Mouse (Mus musculus) mouse embryonic stem cell (cell line): ENCODE measurements around the gene Klf4.

Experiments used
- in situ Hi-C, 2 experiments: fragments of 300-500 bp; cut with MboI; formaldehyde crosslinking; loops; 1 replicate in 1 of 2; 3 replicates in 1 of 2; pipeline ENCODE4 v1.14.3; 2019 to 2020; ENCODE audit warnings: low sequenced_read_pairs in 2 of 2, low pct_unique_long_range_greater_than_20kb in 1 of 2, mixed read lengths in 1 of 2; ENCODE audit not compliant: unreplicated experiment in 1 of 2

Klf4 gene

GRCm38 (mm10) chr4:55530236-55530635 lies 2.0 kb downstream of the Klf4 start:
- in situ Hi-C loops = loop anchor here in 1 of 2 experiments (25.0 kb wide), 1 partner anchor 957 kb away; no protein-coding TSS in a partner anchor

GRCm38 (mm10) chr4:55528404-55528803 lies 3.9 kb downstream of the Klf4 start:
- in situ Hi-C loops = loop anchor here in 1 of 2 experiments (25.0 kb wide), 1 partner anchor 959 kb away; no protein-coding TSS in a partner anchor

GRCm38 (mm10) chr4:55527931-55528330 lies 4.3 kb downstream of the Klf4 start:
- in situ Hi-C loops = loop anchor here in 1 of 2 experiments (25.0 kb wide), 1 partner anchor 959 kb away; no protein-coding TSS in a partner anchor

- in situ Hi-C loops = loop anchor here in 1 of 2 experiments (25.0 kb wide), 1 partner anchor 961 kb away; no protein-coding TSS in a partner anchor
Measured at GRCm38 (mm10) chr4:55526247-55527115, 5.8 kb downstream of the Klf4 start.

- in situ Hi-C loops = no loop called here
Measured at GRCm38 (mm10) chr4:55523921-55524320, 8.3 kb downstream of the Klf4 start.

DNA sequence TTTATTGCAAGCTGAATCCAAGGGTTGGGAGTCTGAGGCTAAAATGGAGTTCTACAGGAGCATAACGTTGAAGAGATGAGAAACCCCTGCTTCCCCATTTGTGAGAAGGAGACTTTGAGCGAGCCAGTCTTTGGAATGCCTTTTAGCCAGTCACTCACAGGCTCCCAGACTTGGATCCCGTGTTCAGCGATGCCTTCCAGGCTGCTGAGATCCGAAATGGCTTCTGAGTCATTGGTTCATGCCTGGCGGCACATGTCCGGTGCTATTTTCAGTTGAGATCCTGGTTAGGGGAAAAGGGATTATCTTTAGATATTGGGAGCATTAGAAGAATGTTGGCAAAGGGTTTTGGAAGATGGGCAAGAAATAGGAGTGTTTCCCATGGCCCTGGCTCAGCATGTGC lies 14.8 kb downstream of the Klf4 start:
- in situ Hi-C loops = no loop called here

- in situ Hi-C loops = no loop called here
Measured at GRCm38 (mm10) chr4:55516048-55516447, 16.2 kb downstream of the Klf4 start.

DNA sequence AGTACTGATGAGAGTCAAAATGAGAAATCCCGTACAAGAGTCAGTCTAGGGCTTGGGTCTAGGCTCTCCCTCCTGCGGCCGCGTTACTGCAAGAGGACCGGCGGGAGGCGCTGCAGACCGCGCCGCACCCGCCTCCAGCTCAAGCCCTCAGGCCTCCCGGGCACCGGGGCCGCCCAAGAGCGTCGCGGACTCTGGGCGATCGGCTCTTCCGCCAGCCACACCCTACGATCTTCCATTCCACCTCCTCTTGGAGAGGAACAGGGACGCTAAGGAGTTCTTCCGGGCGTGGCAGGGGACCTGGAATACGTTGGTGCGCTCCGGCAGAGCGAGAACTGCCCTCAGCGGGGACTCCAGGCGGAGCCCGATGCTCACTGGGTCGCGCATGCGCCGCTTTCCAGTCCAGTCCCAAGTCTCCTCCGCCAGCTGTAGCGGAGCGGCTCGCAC lies 17.5 kb downstream of the Klf4 start:
- in situ Hi-C loops = no loop called here

DNA sequence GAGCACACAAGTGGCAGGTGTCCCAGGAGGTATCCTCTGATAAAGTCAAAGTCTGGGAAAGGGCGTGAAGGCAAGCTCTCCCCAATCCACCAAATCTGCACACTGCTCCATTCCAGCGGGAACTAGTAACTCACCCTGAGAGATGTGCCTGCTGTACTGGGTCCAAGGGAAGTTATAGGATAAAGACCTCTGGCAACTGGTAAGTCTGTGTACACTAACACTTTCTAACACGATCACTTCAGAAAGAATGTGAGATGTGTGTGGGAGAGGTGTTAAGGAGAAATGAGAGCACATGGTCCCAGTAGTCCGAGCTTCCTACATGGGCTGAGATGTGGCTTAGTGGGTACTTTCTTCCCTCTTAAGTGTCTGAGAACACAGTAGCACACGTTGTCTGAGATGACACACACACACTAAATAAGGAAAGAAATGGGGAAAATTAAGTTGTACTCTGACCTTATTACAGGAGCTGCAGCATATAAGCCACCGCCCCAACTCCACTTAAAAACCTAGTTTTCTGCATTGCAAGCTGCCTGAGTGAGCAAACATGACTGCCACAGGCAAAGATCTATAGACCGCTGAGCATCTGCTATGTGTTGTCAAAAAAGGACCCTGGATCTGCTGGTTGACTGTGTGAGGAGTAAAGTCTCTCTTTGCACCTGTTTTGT lies 18.5 kb downstream of the Klf4 start:
- in situ Hi-C loops = no loop called here

DNA sequence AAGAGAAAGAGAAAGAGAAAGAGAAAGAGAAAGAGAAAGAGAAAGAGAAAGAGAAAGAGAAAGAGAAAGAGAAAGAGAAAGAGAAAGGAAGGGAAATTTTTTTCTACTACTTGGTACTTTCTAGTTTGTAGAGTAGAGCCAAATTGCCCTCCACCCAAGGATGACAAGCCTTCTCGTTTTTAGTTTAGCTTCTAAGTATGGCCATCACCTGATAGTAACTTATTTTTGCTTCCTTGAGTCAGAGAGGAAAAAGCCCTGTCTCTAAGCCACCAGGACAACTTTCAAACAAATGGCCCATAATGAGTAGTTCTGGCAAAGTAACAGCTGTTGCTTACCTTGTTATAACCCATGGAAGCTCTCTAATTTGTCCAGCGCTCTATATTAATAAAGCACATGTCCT lies 20.9 kb downstream of the Klf4 start:
- in situ Hi-C loops = no loop called here

DNA sequence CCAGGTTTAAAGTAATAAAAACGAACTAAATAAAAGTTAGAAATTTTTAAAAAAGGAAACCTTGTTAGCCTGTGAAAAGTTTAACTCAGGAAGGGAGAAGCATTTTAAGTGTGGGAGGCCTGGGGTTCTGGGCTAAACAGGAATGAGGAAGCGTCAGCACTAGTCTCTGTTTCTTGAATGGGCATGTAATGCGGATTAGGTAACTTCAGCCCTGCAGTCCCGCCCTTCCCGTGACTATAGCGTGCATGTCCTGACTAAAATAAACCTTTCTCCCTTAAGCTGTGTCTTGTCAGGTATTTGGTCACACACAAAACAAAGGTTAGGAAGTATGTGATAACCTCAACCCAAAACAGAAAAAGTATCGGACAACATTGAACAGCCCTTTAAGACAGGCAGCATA lies 23.6 kb downstream of the Klf4 start:
- in situ Hi-C loops = no loop called here

GRCm38 (mm10) chr4:55498621-55499020 lies 33.6 kb downstream of the Klf4 start:
- in situ Hi-C loops = no loop called here

DNA sequence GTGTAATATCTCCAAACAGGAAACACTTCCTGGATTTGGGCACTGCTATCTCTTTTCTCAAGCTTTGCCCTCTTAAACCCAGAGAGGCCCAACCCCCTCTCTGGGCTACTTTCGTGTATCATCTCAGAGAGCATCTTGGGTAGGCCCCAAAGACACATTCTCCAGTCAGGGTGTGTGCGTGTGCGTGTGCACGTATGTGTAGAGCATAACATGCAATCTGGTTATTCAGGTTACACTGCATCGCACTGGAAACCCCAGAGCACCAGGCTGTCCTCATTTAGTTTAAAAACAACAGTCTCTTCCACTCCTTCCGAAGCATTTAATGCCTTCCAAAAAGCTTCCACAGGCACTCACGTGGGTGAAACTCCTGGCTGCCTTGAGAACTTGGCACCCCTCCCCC lies 35.9 kb downstream of the Klf4 start:
- in situ Hi-C loops = no loop called here

DNA sequence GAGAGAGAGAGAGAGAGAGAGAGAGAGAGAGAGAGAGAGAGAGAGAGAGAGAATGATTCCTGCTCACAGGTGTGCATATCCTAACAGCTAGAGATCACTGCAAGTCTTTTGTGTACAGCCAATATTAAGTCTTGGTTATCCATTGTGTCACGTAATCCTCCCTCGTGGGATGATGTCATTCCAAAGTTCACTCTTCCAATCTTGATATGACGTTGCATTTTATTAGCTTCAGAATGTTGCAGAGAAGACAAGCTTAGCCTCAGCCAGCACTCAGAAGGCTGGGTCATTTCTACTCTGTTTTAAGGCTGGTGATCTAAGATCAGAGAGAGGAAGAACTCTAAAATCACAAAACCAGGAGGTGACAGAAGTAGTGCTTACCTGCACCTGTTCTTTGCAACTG lies 39.0 kb downstream of the Klf4 start:
- in situ Hi-C loops = no loop called here

GRCm38 (mm10) chr4:55489328-55489727 lies 42.9 kb downstream of the Klf4 start:
- in situ Hi-C loops = no loop called here

DNA sequence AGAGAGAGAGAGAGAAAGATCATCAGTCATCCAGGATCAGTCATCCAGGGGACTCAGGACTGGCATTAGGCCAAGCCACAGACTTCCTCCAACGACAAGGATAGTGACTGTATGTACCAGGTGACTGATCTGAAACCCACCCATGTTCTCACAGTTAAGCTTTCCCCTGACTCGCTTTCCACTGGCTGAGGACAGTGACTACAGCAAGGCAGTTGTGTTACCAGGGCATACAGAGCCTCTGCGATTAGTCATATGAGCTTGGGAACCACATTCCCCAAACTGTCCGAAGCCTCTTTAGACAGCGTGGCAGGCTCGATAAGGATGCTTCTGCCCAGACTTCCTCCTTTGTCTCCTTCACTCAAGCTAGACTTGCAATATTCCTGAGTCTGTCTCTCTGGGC lies 43.7 kb downstream of the Klf4 start:
- in situ Hi-C loops = no loop called here

GRCm38 (mm10) chr4:55480322-55480767 lies 51.9 kb downstream of the Klf4 start:
- in situ Hi-C loops = no loop called here

DNA sequence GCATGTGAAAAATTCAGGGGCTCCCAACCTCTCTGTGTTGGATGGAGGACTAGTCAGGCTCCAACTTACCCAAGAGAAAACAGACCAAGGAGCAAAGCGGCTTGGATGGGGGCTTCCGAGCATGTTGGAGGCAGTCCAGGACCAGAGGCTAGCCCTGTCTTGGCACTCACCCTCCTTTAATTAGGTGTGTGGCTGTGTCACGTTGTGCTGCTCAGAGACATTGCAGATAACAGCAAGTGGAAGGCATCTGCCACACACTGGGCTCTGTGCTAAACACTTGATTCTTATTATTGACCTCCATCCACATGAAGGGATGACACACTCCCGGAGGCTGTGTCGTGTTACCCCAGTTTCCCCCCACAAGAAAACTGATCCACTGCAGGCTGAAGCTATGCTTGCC lies 53.9 kb downstream of the Klf4 start:
- in situ Hi-C loops = no loop called here

DNA sequence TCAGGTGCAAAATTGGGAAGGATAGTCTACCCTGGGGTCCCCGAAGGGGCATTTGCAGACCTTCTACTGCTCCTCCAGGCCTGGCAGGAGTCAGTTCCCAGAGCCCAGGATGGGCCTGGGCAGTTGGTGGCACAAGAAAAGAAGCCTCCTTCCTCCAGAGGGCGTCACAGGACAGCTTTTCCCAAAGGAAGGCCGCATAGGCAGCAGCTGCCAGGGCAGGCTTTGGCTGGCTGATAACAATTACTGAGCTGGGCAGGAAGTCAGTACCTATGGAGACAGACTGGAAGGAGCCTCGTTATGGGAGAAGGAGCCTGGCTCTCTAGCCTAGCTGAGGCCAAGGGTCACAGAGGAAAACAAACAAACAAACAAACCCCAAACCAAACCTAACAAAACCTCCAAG lies 54.3 kb downstream of the Klf4 start:
- in situ Hi-C loops = no loop called here
